Mouse (Mus musculus): Measurements from ENCODE around the gene Tfrc. TPM values are rescaled to one million over a fixed set of nuclear protein-coding genes. Genes with fewer than 3 reads are reported as not detected.

Tfrc gene
- polyA plus RNA-seq (2017; shearing (Covaris generic)): 10 to 100 TPM; 18.1 to 19.5 TPM

- peak; percentile 95 for ATAC-seq
These were observed at the start of gene Tfrc for GRCm38 (mm10) chr16:32608712-32609400. TSS of gene Tfrc (plus strand) at chr16:32608920.

- ATAC-seq: no peak
These were observed 49.2 kb upstream of the Tfrc start for GRCm38 (mm10) chr16:32559493-32559892.

- no peak for ATAC-seq
These were observed 45.5 kb upstream of the Tfrc start for GRCm38 (mm10) chr16:32563056-32563793.

GRCm38 (mm10) chr16:32567282-32567681 is 41.4 kb upstream of the Tfrc start:
- ATAC-seq: no peak

- no peak for ATAC-seq
These were observed 40.3 kb upstream of the Tfrc start for GRCm38 (mm10) chr16:32568401-32568800.

- ATAC-seq: no peak
These were observed 38.7 kb upstream of the Tfrc start for GRCm38 (mm10) chr16:32570042-32570441.

- ATAC-seq: peak; percentile 94
These were observed 36.2 kb upstream of the Tfrc start for GRCm38 (mm10) chr16:32572528-32572927.

GRCm38 (mm10) chr16:32586482-32586881 is 22.2 kb upstream of the Tfrc start:
- no peak for ATAC-seq

GRCm38 (mm10) chr16:32588568-32588967 is 20.2 kb upstream of the Tfrc start:
- no peak for ATAC-seq

GRCm38 (mm10) chr16:32591521-32591920 is 17.2 kb upstream of the Tfrc start:
- ATAC-seq: no peak

GRCm38 (mm10) chr16:32593283-32593805 is 15.4 kb upstream of the Tfrc start:
- no peak for ATAC-seq

GRCm38 (mm10) chr16:32593916-32594315 is 14.8 kb upstream of the Tfrc start:
- ATAC-seq: peak; percentile 97

GRCm38 (mm10) chr16:32594701-32595100 is 14.0 kb upstream of the Tfrc start:
- ATAC-seq: no peak

- no peak for ATAC-seq
These were observed 13.4 kb upstream of the Tfrc start for GRCm38 (mm10) chr16:32595142-32595855.

- no peak for ATAC-seq
These were observed 10.8 kb upstream of the Tfrc start for GRCm38 (mm10) chr16:32597909-32598381.

- no peak for ATAC-seq
These were observed 9.6 kb upstream of the Tfrc start for GRCm38 (mm10) chr16:32599151-32599550.

- ATAC-seq: no peak
These were observed 6.5 kb upstream of the Tfrc start for GRCm38 (mm10) chr16:32602193-32602685.

- no peak for ATAC-seq
These were observed 967 bp upstream of the Tfrc start for GRCm38 (mm10) chr16:32607562-32608343.

GRCm38 (mm10) chr16:32608344-32608711 is 392 bp upstream of the Tfrc start:
- no peak for ATAC-seq

GRCm38 (mm10) chr16:32609401-32609779 is 670 bp downstream of the Tfrc start:
- no peak for ATAC-seq

- ATAC-seq: no peak
These were observed 1.9 kb downstream of the Tfrc start for GRCm38 (mm10) chr16:32610460-32611255.
